Mouse (Mus musculus): ENCODE data around the gene Slco2a1. TPM values are rescaled to one million over a fixed set of nuclear protein-coding genes. Genes with fewer than 3 reads are reported as not detected.
A peak's percentile ranks its signal among the peaks of the same experiment; 100 is the strongest.

The Slco2a1 gene
- polyA plus RNA-seq, 1 experiment from 2014 or later: 9.8 TPM

DNA sequence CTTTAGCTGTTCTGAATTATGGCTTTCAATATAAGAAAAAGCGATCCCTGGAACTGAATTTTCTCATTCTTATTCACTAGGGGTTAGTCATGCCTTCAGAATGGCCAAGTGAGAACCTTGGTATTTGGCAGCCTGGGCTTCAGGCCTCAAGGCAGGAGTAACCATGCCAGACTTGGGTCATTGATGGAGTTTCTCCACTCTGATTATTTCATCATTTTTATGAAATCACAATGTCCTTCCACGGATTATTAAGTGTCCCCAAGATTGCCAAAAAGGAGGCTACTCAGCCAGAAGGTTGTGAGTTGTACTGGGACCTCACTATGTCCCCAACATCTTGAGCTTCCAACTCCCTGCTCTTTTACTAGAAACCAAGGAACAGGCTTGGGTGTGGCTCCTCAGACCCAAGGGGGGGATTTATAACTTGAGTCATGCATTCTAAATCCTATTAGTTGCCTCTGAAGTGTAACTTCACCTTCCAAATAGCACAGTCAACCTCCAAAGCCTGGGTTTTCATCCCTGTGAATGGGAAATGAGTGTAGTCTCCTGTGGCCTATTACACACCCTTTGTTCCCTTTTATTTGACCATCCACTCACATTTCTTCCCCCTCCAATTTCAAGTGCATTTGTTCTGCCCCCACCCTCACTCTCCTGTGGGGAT, 16.0 kb upstream of the Slco2a1 start:
- H3K4me3 ChIP-seq (replicated peaks; ENCODE audit: low read depth, low read length): no peak overlapping the region
- DNase-seq (ENCODE audit: low spot score) (no peak), ATAC-seq (replicated peaks; ENCODE audit: low FRiP score, low read depth) (no peak)
- no peaks in the 10 kb centered on the region for H3K9me3 ChIP-seq (replicated peaks; ENCODE audit: low read length)
- no peak overlapping the region for H3K9ac ChIP-seq (ENCODE audit: low read depth, low read length)
- WGBS: 82% methylated on average over 2 of the region's 2 CpGs
- no peak for TF ChIP-seq CTCF (IDR thresholded peaks at IDR 0.05; ENCODE audit: low read depth)
- H3K4me2 ChIP-seq (ENCODE audit: low read length): no peak overlapping the region
- no peaks in the 10 kb centered on the region for H3K36me3 ChIP-seq (ENCODE audit: insufficient read depth, low read length)
- no peaks in the 10 kb centered on the region for H3K27me3 ChIP-seq (ENCODE audit: insufficient read depth, low read length)
- H3K27ac ChIP-seq: no peak overlapping the region
- no peaks in the 10 kb centered on the region for H3K4me1 ChIP-seq (replicated peaks; ENCODE audit: insufficient read depth, low read length)

DNA sequence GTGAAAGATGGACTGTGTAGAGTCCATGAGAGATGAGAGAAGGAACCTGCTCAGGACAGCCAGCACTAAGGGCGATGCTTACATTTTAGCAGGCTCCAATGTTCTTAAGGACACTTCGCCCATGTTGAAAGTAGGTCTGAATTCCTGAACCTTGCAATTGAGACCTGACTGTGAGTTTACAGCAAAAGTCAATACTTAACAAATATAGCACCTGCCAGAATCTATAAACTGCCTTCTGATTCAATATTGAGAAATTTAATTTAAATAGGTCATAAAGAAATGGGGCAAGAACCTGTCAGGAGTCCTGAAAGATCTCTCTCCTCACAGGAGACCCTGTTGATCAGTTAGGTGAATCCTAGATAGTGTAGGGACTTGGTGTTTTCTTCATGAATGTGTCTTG, 12.6 kb upstream of the Slco2a1 start:
- Histone ChIP-seq H3K9me3 (replicated peaks; ENCODE audit: low read length) (no peaks in the 10 kb centered on the region), H3K4me3 (replicated peaks; ENCODE audit: low read depth, low read length) (no peak overlapping the region), H3K27ac (no peak overlapping the region), H3K4me2 (ENCODE audit: low read length) (no peak overlapping the region), H3K9ac (ENCODE audit: low read depth, low read length) (no peak overlapping the region), H3K36me3 (ENCODE audit: insufficient read depth, low read length) (no peaks in the 10 kb centered on the region), H3K27me3 (ENCODE audit: insufficient read depth, low read length) (no peaks in the 10 kb centered on the region), H3K4me1 (replicated peaks; ENCODE audit: insufficient read depth, low read length) (no peaks in the 10 kb centered on the region)
- ATAC-seq (replicated peaks; ENCODE audit: low FRiP score, low read depth) (no peak), DNase-seq (ENCODE audit: low spot score) (no peak)
- WGBS: 100% methylated on average over 2 of the region's 2 CpGs
- TF ChIP-seq CTCF (IDR thresholded peaks at IDR 0.05; ENCODE audit: low read depth): no peak

DNA sequence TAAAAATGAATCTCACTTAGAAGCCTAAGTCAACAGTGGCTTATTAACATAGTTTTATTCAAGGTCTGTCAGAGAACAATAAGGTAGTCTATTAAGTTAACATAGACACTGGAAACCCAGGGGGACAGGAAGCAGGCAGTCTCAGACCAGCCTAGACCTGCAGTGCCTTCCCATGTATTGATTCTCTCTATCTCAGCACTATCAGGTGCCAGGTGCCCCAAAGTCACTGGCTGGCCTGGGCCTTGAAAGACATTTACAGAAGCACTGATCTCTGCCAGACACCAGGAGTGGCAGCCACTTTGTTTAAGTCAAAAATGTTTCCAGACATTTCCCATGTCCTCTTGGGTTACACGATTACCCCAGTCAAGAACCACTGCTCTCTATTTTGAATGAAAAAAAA, 11.4 kb upstream of the Slco2a1 start:
- Histone ChIP-seq H3K4me3 (replicated peaks; ENCODE audit: low read depth, low read length) (no peak overlapping the region), H3K4me1 (replicated peaks; ENCODE audit: insufficient read depth, low read length) (no peaks in the 10 kb centered on the region), H3K4me2 (ENCODE audit: low read length) (no peak overlapping the region), H3K9ac (ENCODE audit: low read depth, low read length) (no peak overlapping the region), H3K9me3 (replicated peaks; ENCODE audit: low read length) (no peaks in the 10 kb centered on the region), H3K27me3 (ENCODE audit: insufficient read depth, low read length) (no peaks in the 10 kb centered on the region), H3K27ac (0 out of 2 replicates have a peak overlapping the region, but pooled peaks have one; percentile 13), H3K36me3 (ENCODE audit: insufficient read depth, low read length) (no peaks in the 10 kb centered on the region)
- TF ChIP-seq CTCF (IDR thresholded peaks at IDR 0.05; ENCODE audit: low read depth): no peak
- 78% methylated on average over 1 of the region's 1 CpGs for WGBS
- no peak for DNase-seq (ENCODE audit: low spot score)
- ATAC-seq (replicated peaks; ENCODE audit: low FRiP score, low read depth): no peak

DNA sequence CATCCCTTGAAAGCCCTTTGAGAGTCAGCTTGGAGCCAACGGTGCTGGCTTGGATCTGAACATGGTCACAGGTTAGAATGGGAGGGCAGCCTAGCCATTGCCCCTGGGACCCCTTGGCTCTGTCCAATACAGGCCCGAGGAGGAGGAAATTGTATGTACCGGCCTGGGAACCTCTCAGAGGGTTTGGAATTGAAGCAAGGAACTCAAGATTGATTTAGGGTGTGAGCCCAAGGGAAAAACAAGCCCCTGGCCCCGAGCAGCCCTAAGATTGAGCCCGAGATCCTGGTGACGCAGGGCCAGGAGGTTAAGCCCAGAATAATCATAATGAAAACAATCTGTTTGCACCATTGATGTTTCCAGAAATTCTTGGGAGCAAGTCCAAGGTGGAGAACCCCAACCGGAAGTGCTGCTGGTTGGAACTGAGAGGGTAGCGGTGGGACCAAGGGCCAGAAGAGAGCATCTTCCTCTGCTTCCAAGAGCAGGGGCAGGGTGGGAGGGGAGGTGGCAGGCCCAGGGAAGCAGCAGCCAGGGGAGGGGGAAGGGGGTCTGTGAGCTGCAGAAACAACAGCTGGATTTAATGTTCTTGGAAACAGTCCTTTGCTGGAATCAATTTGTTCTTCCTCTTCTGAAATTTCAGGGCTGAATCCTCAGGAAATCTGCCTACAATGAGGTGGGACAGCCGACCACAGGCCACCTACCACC, 10.6 kb upstream of the Slco2a1 start:
- Histone ChIP-seq H3K9me3 (replicated peaks; ENCODE audit: low read length) (no peaks in the 10 kb centered on the region), H3K9ac (ENCODE audit: low read depth, low read length) (no peak overlapping the region), H3K4me2 (ENCODE audit: low read length) (no peak overlapping the region), H3K4me1 (replicated peaks; ENCODE audit: insufficient read depth, low read length) (no peaks in the 10 kb centered on the region), H3K36me3 (ENCODE audit: insufficient read depth, low read length) (no peaks in the 10 kb centered on the region), H3K27ac (peak overlapping the region; percentile 50), H3K4me3 (replicated peaks; ENCODE audit: low read depth, low read length) (no peak overlapping the region), H3K27me3 (ENCODE audit: insufficient read depth, low read length) (no peaks in the 10 kb centered on the region)
- no peak for TF ChIP-seq CTCF (IDR thresholded peaks at IDR 0.05; ENCODE audit: low read depth)
- DNase-seq (ENCODE audit: low spot score) (peak; percentile 82), ATAC-seq (replicated peaks; ENCODE audit: low FRiP score, low read depth) (0 out of 2 replicates have a peak, but pooled peaks have one; percentile 14)
- WGBS: 42% methylated on average over 9 of the region's 9 CpGs

DNA sequence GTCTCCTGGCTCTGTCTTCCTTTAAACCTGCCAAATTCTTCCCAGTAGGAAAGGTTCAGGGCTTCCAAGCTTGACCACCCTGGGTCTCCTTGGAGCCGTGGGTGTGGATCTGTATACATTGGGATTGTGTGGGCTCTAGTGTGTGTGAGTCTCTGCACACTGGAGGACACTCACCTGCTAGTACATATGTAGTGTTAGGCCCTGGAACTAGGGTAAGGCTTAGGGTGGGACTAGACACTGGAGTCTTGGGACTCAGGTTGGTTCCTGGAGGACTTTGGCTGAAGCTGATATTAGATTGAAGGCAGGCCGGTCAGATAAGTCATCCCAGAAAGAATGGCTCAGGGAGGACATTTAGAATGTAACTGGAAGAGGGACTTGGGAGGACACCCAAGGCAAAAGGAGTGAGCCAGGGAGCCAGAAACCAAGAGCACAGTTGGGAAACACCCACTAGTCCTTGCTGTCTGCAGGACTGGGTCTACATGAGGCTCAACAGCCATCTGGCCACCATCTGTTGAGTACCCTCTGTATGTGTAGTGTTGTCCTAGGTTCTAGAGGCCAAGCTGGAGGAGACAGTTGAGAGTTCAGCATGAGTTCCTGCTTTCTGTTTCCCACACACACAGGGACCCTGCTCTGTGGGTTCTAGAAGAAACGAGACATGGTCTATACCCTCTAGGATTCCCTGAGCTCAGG, 9.4 kb upstream of the Slco2a1 start:
- Histone ChIP-seq H3K27ac (no peak overlapping the region), H3K9ac (ENCODE audit: low read depth, low read length) (no peak overlapping the region), H3K36me3 (ENCODE audit: insufficient read depth, low read length) (no peaks in the 10 kb centered on the region), H3K9me3 (replicated peaks; ENCODE audit: low read length) (no peaks in the 10 kb centered on the region), H3K27me3 (ENCODE audit: insufficient read depth, low read length) (no peaks in the 10 kb centered on the region), H3K4me3 (replicated peaks; ENCODE audit: low read depth, low read length) (no peak overlapping the region), H3K4me2 (ENCODE audit: low read length) (no peak overlapping the region), H3K4me1 (replicated peaks; ENCODE audit: insufficient read depth, low read length) (no peaks in the 10 kb centered on the region)
- WGBS: 86% methylated on average over 3 of the region's 3 CpGs
- no peak for DNase-seq (ENCODE audit: low spot score)
- ATAC-seq (replicated peaks; ENCODE audit: low FRiP score, low read depth): no peak
- TF ChIP-seq CTCF (IDR thresholded peaks at IDR 0.05; ENCODE audit: low read depth): no peak

DNA sequence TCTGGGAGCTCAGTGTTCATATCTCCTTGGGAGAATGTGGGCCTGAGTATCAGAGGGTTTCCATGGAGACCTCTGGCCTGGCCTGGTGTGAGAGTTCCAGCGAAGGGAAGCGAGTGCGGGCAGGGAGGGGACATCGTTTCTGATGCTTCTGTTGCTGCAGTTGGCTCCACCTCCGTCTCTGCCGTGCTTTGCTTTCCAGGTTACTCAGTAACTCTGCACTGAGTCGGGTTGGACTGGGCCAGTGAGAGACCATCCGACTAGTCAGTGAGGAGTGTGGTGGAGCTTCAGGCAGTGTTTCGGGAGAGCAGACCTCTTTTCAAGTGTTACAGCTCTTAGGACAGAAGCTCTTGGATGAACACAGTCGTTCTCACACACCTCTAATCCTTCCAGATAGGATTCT, 8.6 kb upstream of the Slco2a1 start:
- H3K27me3 ChIP-seq (ENCODE audit: insufficient read depth, low read length): no peaks in the 10 kb centered on the region
- no peak overlapping the region for H3K9ac ChIP-seq (ENCODE audit: low read depth, low read length)
- no peak overlapping the region for H3K4me2 ChIP-seq (ENCODE audit: low read length)
- no peak for TF ChIP-seq CTCF (IDR thresholded peaks at IDR 0.05; ENCODE audit: low read depth)
- no peak overlapping the region for H3K4me3 ChIP-seq (replicated peaks; ENCODE audit: low read depth, low read length)
- ATAC-seq (replicated peaks; ENCODE audit: low FRiP score, low read depth) (no peak), DNase-seq (ENCODE audit: low spot score) (no peak)
- H3K27ac ChIP-seq: no peak overlapping the region
- WGBS: 57% methylated on average over 10 of the region's 10 CpGs
- no peaks in the 10 kb centered on the region for H3K4me1 ChIP-seq (replicated peaks; ENCODE audit: insufficient read depth, low read length)
- H3K9me3 ChIP-seq (replicated peaks; ENCODE audit: low read length): no peaks in the 10 kb centered on the region
- H3K36me3 ChIP-seq (ENCODE audit: insufficient read depth, low read length): no peaks in the 10 kb centered on the region

Measured in kidney, postnatal 0 days (tissue).